Mouse (Mus musculus): ENCODE data around the gene Myl4. TPM values are rescaled to one million over a fixed set of nuclear protein-coding genes. Genes with fewer than 3 reads are reported as not detected.
"Not testable (repeated sequence)": the region's sequence is repeated elsewhere in the genome, so short reads cannot be mapped to it uniquely, and the experiment has no call there.

Gene Myl4
- 10 to 100 TPM; 30.6 to 48.9 TPM for total RNA-seq (2021)
- long read RNA-seq, experiment 1, transcript Myl4-203 (8 exons, 943 nt) = minor isoform, 7 of 36 reads
- long read RNA-seq, experiment 1, transcript Myl4-202 (7 exons, 900 nt) = major isoform, 10 of 36 reads
- long read RNA-seq, experiment 1, partial matches to known transcripts = 11 of 36 reads
- long read RNA-seq, experiment 1, other reads (novel, unspliced or antisense) = 8 of 36 reads
- long read RNA-seq, experiment 2, transcript Myl4-203 (8 exons, 943 nt) = minor isoform, 5 of 24 reads
- long read RNA-seq, experiment 2, transcript Myl4-202 (7 exons, 900 nt) = major isoform, 6 of 24 reads
- long read RNA-seq, experiment 2, partial matches to known transcripts = 7 of 24 reads
- long read RNA-seq, experiment 2, other reads (novel, unspliced or antisense) = 6 of 24 reads

- peak; percentile 99 for DNase-seq
Observed at GRCm38 (mm10) chr11:104550406-104550974, at the start of gene Myl4, which contains the start of gene Cdc27. TSS of gene Myl4 (plus strand) at chr11:104550663. TSS of gene Cdc27 (minus strand) at chr11:104550620.

- DNase-seq = no peak
Observed at GRCm38 (mm10) chr11:104508455-104508854, 42.0 kb upstream of the Myl4 start.

- peak; percentile 13 for DNase-seq
Observed at GRCm38 (mm10) chr11:104510606-104511005, 39.9 kb upstream of the Myl4 start.

- no peak for DNase-seq
Observed at GRCm38 (mm10) chr11:104512436-104512835, 38.0 kb upstream of the Myl4 start.

DNA sequence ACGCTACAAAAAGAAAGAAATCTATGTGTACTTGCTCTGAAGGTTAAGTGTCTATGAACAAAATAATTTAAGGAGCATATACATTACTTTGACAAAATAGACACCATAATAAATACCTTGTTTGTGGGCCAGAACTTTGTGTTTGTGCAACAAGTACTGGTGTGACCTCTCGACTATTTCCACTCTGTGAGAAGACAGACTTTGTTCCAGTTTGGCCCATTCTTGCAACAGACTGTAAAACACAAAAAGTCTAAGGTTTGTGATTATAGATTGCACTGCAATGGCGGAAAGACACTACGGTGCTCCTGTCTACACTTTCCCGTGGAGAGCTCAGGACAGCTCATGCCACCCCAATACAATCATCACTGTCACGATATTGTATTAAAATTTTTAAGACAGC lies 24.5 kb upstream of the Myl4 start:
- DNase-seq = no peak

DNA sequence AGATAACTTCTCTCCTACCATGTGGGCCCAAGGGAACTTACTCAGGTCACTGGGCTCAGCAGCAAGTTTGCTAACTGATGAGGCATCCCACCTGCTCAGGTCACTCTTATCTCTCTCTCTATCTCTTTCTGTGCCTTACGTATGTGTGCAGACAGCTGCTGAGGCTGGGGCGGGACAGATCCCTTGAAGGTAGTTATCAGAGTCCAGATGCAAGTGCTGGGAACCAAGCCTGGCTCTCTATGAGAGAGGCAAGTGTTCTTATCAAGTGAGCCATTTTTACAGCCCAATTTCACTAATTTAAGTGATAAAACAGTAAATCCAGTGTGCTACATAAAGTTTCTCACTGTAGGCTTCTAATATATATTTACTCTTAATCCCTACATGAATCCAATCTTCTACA lies 13.6 kb upstream of the Myl4 start:
- DNase-seq = no peak

- no peak for DNase-seq
Observed at GRCm38 (mm10) chr11:104537945-104538555, 12.4 kb upstream of the Myl4 start.

- no peak for DNase-seq
Observed at GRCm38 (mm10) chr11:104539811-104540210, 10.7 kb upstream of the Myl4 start.

- not testable (repeated sequence) for DNase-seq
Observed at GRCm38 (mm10) chr11:104543337-104543736, 7.1 kb upstream of the Myl4 start.

GRCm38 (mm10) chr11:104544507-104544906 lies 6.0 kb upstream of the Myl4 start:
- no peak for DNase-seq

DNA sequence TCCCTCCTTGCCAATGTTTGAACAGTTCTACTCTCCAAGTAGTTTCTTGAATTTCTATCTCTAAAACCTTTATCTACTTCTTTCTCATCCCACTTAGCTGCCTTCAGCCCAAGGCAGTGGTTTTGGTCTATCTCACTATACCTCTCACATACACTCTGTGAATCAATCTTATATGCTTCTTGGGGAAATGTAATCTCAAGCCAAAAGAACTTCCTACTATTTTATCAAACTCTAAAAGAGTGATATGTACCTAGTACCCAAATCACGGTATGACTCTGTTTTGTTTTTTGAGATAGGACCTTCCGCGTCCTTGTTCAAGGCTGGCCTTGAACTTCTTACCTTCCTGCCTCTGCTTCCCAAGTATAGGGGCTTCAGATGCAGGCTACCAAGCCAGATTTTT lies 3.0 kb upstream of the Myl4 start:
- DNase-seq = no peak

- peak; percentile 89 for DNase-seq
Observed at GRCm38 (mm10) chr11:104549438-104550405, 741 bp upstream of the Myl4 start.

DNA sequence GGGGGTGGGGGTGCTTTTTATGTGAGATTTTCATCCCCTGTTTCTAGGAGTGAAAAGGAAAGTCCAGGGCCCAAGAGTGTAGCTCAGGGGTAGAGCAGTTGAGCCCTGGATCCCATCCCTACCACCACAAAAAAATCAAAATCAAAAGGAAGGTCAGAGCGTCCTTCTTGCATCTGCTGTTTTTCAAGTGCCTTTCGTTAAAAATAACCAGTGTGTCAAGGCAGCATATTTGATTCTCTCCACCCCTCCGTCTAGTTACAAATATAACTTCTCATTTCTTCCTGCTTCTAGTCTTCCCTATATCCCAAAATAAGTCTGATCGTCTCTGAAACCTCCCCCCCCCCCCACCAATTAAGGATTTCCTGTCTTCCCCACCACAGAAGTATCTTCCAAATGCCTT lies 7.6 kb downstream of the Myl4 start:
- DNase-seq = no peak

GRCm38 (mm10) chr11:104558651-104559403 lies 8.4 kb downstream of the Myl4 start:
- no peak for DNase-seq

DNA sequence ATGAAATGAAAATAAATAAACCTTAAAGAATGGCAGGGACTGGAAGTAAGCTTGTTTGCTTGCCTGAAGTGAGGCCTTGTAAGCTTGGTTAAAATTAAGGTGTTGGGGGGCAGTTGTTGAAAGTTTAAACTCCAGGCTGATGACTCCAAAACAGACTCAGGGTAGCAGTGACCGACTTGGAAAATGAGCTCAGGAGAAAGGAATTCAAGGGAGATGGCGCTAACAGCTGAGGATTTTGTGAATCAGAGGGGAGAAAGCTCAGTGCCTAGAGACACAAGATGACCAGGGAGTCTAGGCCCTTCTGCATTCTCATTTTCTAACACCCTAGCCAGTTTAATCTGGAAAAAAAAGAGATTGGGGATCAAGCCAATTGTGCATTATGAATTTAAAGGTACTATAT lies 10.5 kb downstream of the Myl4 start:
- no peak for DNase-seq

- no peak for DNase-seq
Observed at GRCm38 (mm10) chr11:104563496-104563895, 13.0 kb downstream of the Myl4 start.

DNA sequence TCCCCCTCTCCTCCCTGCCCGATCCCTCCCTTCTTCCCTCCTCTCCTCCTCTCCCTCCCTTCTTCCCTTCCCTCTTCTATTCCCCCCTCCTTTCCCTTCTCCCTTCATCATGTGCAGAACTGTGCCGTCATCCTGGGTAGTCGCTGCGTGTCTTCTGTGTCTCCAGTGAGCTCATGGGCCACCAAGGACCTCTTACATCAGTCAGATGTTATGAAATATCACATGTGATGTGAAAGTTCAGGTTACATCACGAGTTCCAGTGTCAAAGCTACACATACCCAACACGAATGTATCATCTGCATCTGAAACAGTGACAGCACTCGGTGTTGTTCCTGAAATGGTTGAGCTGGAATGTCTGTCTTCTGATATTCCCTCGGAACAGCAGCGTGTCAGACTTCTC lies 14.7 kb downstream of the Myl4 start:
- no peak for DNase-seq

- DNase-seq = no peak
Observed at GRCm38 (mm10) chr11:104566097-104566496, 15.6 kb downstream of the Myl4 start.

- DNase-seq = no peak
Observed at GRCm38 (mm10) chr11:104566796-104567195, 16.3 kb downstream of the Myl4 start.

DNA sequence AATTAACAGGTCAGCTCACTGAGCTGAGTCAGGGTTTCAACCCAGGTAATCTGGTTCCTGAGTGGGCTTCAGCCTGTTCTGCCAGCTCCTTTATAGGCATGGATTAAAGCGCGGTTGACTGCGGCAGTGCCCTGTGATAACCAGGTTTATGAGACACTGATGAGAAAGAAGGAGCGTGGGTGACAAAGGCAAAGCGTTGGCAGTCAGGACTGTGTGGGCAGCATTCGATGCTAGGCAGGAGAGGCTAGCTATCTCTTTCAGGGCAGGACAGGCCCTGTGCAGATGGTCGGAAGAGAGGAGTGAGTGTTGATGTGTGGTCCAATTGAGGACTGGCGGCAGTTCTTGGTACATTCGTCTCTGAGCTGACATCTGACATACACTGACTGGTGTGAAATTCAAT lies 17.3 kb downstream of the Myl4 start:
- DNase-seq = no peak

GRCm38 (mm10) chr11:104568326-104568725 lies 17.9 kb downstream of the Myl4 start:
- DNase-seq = no peak
